Mouse (Mus musculus) bone marrow, adult 2 months (tissue): ENCODE results near the gene Ndufv1. TPM values are rescaled to one million over a fixed set of nuclear protein-coding genes. Genes with fewer than 3 reads are reported as not detected.

ENCODE experiments used
- H3K27ac ChIP-seq: fragments of 200-500 bp; 2 replicates; pipeline ENCODE4 v1.5.1; 2012; ENCODE audit warnings: low read depth, mild to moderate bottlenecking, control low read depth, inconsistent platforms, low read length; ENCODE audit not compliant: control insufficient read depth, poor library complexity, insufficient read depth
- H3K4me1 ChIP-seq: fragments of 200-500 bp; 2 replicates; pipeline ENCODE4 v1.6.1; 2011; ENCODE audit warnings: low read length; ENCODE audit not compliant: control insufficient read depth, insufficient read depth
- H3K4me3 ChIP-seq: fragments of 200-500 bp; replicated peaks from 2 replicates; pipeline ENCODE3; 2011; ENCODE audit warnings: mild to moderate bottlenecking, low read depth, low read length, control low read depth; ENCODE audit not compliant: control insufficient read depth
- CTCF ChIP-seq: fragments of 200-500 bp; IDR thresholded peaks from 2 replicates; pipeline ENCODE4 v1.5.1; 2011; ENCODE audit warnings: low read length, control low read depth; ENCODE audit not compliant: control insufficient read depth, insufficient read depth
- POLR2A ChIP-seq: fragments of 200-500 bp; IDR thresholded peaks from 2 replicates; pipeline ENCODE4 v1.6.1; 2011; ENCODE audit warnings: low read depth, mild to moderate bottlenecking, control low read depth, low read length, borderline replicate concordance; ENCODE audit not compliant: control insufficient read depth
- WGBS: fragments of 180-500 bp; shearing (Covaris S2); methylation state at CpG from one replicate; pipeline ENCODE4 v1.1.7; 2018; 5-methylcytosine and 5-hydroxymethylcytosine counted together
- polyA plus RNA-seq: library from polyadenylated mRNA; stranded (reverse); fragments of >200 nt; gene quantifications from 2 replicates; pipeline ENCODE4 v1.2.4, GENCODE M21; 2011; ENCODE audit warnings: low replicate concordance; ENCODE audit not compliant: missing spikeins, insufficient read depth, insufficient read length

The Ndufv1 gene
- polyA plus RNA-seq, 1 experiment: 118 TPM

DNA sequence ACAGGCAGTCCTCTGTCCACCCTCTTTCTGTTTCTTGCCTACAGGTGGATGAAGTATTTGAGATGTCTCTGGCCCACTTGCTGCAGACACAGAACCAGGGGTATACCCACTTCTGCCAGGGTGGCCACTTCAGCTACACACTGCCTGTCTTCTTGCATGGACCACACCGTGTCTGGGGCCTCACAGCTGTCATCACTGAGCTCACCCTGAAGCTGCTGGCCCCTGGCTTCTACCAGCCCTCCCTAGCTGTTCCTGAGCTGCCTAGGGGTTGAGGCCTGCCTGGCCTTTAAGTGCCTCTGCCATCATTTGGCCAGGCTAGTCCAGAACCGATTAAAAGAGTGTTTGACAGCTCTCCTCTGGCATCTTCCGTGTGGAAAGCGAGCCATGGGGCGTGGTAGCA lies 10.9 kb downstream of the Ndufv1 start:
- Histone ChIP-seq H3K27ac (no peak overlapping the region), H3K4me1 (peaks cover 2% of the 10 kb centered on the region), H3K4me3 (no peak overlapping the region)
- no peak for TF ChIP-seq CTCF
- no peak for TF ChIP-seq POLR2A
- WGBS: 95% methylated on average over 5 of the region's 5 CpGs

DNA sequence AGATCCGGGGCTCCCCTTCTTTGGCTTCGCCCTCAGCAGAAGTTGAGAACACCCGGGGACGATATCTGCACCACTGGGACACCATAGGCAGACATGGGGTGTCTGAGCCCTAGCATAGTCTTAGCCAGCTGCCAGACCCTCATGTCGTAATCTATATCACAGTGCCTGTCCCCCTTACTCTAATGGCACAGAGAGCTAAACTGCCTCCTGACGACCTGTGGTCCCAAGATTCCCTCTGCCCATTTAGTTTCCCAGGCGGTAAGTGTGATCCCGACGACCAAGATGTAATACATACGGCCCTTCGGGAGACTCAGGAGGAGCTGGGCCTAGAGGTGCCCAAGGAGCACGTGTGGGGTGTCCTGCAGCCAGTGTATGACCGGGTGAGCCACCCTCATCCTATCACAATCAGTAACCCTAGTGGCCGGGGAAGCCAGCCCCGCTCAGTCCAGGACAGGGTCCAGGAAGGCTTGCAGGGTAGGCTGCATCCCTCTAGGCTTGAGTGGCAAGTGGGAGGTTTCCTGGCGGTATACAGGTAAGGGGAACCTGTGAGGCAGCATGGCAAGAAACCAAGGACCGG lies 11.6 kb downstream of the Ndufv1 start:
- 29% methylated on average over 17 of the region's 17 CpGs for WGBS
- peak overlapping the region; percentile 96 for H3K27ac ChIP-seq
- peak overlapping the region; percentile 85 for H3K4me3 ChIP-seq
- TF ChIP-seq POLR2A: no peak
- TF ChIP-seq CTCF: no peak
- H3K4me1 ChIP-seq: peaks cover 2% of the 10 kb centered on the region

DNA sequence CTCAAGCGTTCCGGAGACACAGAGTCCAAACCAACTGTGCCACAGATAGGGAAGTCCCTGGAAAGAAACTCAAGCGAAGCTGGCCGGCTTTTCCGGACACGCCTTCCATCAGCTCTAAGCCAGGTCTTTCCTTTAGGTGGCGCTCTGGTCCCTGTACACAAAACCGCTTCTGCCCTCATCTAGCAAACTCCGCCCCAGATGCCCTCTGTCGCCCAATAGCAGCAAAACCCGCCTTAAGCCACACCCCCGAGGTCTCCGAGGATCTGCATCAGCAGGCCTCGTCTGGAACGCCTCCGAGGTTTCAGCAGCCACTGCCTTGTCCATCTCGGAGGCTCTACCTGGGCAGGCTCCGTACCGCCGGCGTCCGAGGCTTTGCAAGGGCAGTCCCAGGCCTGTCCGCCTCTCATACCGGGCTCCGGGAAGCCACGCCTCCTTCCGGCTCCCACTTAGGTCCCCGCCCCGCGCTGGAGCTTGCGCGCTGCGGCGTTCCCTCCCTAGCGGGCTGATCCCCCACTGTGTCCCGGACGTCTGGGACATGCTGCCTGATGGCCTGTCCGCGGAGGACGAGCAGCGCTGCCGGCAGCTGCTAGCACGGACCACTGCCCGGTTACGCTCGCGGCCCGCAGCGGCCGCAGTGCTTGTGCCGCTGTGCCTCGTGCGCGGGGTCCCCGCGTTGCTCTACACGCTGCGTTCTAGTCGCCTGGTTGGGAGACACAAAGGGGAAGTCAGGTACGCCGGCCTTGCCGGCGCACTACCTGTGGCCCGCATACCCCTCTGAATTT lies 12.3 kb downstream of the Ndufv1 start, which contains the start of the genes Nudt8 and Gm49405:
Nudt8 (plus strand) TSS at position 462 of the 782 bp plus-strand sequence.
Gm49405 (plus strand) TSS at position 508 of the 782 bp plus-strand sequence.
- WGBS: under 1% methylated on average over 64 of the region's 64 CpGs
- peak within 1 kb of the TSS; percentile 85 for H3K4me3 ChIP-seq
- H3K27ac ChIP-seq: peak within 1 kb of the TSS; percentile 96
- peaks cover 2% of the 10 kb centered on the region for H3K4me1 ChIP-seq
- TF ChIP-seq CTCF (peak; percentile 78), POLR2A (peak; percentile 93)

DNA sequence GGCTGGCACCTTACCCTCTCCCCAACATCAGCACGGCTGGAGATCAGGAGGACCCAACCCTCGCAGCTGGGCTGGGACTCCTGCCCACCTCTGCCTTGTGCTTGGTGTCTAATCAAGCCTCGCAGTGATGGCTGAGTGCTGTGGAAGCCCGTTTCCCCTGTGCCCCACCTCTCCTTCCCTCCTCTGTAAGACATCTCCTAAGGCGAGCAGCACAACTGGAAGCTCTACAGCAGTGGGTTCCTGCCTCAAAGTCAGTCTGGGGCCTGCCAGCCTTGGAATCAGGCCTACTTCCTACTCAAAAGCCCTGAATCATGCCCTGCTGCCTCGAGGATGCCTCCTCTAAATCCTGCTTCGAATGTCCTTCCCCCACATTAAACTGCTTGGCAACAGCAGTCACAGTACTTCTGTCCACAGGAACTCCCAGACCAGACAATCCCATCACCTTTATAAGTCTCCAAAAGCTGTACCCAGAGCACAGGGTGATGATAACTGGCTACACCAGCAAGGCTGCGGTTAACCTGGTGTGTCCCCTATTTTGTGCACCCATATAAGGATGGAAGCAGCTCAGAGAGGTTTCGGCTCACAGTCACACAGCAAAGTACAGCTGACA lies 13.4 kb downstream of the Ndufv1 start:
- 48% methylated on average over 9 of the region's 9 CpGs for WGBS
- TF ChIP-seq CTCF: no peak
- TF ChIP-seq POLR2A: no peak
- Histone ChIP-seq H3K4me1 (peaks cover 2% of the 10 kb centered on the region), H3K27ac (no peak overlapping the region; the same call in none of the 2 replicates), H3K4me3 (no peak overlapping the region)

DNA sequence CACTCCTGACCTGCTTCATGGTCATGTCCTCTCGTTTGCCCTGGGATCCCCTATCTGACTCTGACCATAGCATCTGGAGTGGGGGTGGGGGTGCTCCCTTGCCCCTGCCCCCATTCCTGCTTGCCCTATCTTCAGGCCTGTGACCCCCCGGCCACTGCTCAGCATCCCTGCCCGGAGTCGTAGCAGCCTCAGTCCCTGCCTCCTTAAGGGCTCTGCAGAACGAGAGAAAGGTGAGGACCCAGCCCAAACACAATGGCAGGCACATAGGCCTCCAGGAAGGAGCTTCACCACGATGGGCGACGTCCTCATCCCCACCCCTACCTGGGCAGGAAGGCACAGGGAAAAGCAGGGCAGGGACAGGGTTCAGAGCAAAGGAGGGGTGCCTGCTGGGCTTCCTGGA lies 14.3 kb downstream of the Ndufv1 start:
- Histone ChIP-seq H3K4me3 (no peak overlapping the region), H3K27ac (no peak overlapping the region), H3K4me1 (peaks cover 2% of the 10 kb centered on the region)
- no peak for TF ChIP-seq POLR2A
- TF ChIP-seq CTCF: no peak
- 77% methylated on average over 8 of the region's 8 CpGs for WGBS

DNA sequence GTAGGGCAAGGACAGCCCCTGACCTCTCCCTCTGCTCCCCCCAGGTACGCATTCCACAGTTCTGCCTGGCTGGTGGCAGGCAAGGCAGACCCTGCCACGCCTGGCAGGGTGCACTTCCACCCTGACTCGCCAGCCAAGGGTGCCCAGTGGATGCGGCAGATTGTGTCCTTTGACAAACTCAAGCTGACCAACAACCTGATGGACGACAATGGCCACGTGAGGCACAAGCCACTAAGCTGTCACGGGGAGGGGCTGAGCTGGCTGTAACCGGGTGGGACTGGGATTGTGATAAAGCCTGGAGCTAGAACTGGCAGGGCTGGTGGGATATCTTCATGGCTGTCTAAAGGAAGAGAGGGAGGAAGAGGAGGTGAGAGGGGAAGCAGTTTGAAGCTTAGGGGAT lies 15.4 kb downstream of the Ndufv1 start:
- H3K27ac ChIP-seq: no peak overlapping the region
- 86% methylated on average over 8 of the region's 8 CpGs for WGBS
- H3K4me1 ChIP-seq: peaks cover 2% of the 10 kb centered on the region
- no peak overlapping the region for H3K4me3 ChIP-seq
- TF ChIP-seq CTCF (no peak), POLR2A (no peak)

DNA sequence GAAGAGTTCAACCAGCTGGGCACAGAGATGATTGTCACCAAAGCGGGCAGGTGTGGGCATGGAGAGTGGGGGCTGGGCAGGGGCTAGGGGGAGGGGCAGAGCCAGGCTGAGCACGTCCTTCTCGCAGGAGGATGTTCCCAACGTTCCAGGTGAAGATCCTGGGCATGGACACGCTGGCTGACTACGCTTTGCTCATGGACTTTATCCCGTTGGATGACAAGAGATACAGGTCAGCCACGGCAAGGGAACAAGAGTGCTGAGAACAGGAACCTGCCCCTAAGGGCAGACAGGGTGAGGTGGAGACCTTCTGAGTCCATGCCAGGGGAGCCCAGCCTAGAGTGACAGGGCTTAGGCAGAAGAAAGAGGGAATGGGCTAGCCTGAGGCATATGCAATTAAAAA lies 15.9 kb downstream of the Ndufv1 start:
- no peak overlapping the region for H3K4me3 ChIP-seq
- WGBS: 83% methylated on average over 8 of the region's 8 CpGs
- peaks cover 2% of the 10 kb centered on the region for H3K4me1 ChIP-seq
- no peak overlapping the region for H3K27ac ChIP-seq
- TF ChIP-seq CTCF: no peak
- no peak for TF ChIP-seq POLR2A

DNA sequence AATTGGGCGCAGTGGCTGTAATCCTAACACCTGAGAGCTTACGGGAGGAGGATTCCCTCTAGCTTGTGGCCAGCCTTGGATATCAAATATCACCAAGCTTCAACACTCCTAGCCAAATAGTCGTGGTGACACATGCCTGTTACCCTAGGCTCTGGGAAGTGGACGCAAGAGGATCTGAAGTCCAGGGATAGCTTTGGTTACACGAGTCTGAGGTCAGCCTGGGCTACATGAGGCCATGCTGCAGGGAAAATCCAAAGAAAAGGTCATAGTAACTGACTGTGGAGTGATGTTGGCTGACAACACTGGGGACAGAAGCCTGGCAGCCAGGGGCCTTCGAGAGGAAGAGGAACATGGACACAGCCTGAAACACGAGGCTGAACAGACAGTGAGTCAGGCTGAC lies 16.5 kb downstream of the Ndufv1 start:
- 63% methylated on average over 7 of the region's 7 CpGs for WGBS
- no peak for TF ChIP-seq POLR2A
- no peak for TF ChIP-seq CTCF
- no peak overlapping the region for H3K27ac ChIP-seq
- peaks cover 2% of the 10 kb centered on the region for H3K4me1 ChIP-seq
- no peak overlapping the region for H3K4me3 ChIP-seq
